Mouse (Mus musculus): ENCODE measurements around the gene Gm10282. TPM values are rescaled to one million over a fixed set of nuclear protein-coding genes. Genes with fewer than 3 reads are reported as not detected.

The Gm10282 gene
- polyA plus RNA-seq, 1 experiment from 2014 or later, result 38.0 TPM

DNA sequence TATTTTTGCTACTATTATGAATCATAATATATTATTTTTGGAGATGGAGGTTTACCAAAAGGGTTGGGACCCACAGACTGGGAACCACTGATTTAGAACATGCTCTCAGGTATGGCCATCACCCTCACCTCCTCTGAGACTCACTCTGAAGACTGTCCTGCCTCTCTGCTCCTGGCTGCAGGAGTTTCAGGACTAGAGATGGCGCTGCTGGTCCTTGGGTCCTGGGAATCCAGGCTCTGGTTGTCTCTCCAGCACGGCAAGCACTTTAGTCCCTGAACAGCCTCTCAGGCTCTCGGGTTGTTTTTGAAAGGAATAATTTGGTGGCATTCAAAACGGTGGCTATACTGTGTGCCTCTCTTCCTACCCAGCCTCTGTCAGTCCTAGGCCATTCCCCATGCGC is 43.2 kb downstream of the Gm10282 start:
- no peak overlapping the region for H3K4me3 ChIP-seq
- DNase-seq (ENCODE audit: low spot score), result no peak
- no peaks in the 10 kb centered on the region for H3K4me1 ChIP-seq
- 49% methylated on average over 5 of the region's 5 CpGs for WGBS
- H3K9me3 ChIP-seq (replicated peaks), result no peaks in the 10 kb centered on the region
- no peaks in the 10 kb centered on the region for H3K27me3 ChIP-seq (ENCODE audit: low read depth, poor library complexity, severe bottlenecking)
- H3K27ac ChIP-seq (replicated peaks), result no peak overlapping the region
- H3K36me3 ChIP-seq, result peaks cover 4% of the 10 kb centered on the region

- H3K9me3 ChIP-seq (replicated peaks), result no peaks in the 10 kb centered on the region
- no peak overlapping the region for H3K4me3 ChIP-seq
- no peak for DNase-seq (ENCODE audit: low spot score)
- peaks cover 9% of the 10 kb centered on the region for H3K36me3 ChIP-seq
- H3K4me1 ChIP-seq, result no peaks in the 10 kb centered on the region
- no peak overlapping the region for H3K27ac ChIP-seq (replicated peaks)
- H3K27me3 ChIP-seq (ENCODE audit: low read depth, poor library complexity, severe bottlenecking), result no peaks in the 10 kb centered on the region
Measured at GRCm38 (mm10) chr8:72261431-72261830, 43.6 kb downstream of the Gm10282 start.

DNA sequence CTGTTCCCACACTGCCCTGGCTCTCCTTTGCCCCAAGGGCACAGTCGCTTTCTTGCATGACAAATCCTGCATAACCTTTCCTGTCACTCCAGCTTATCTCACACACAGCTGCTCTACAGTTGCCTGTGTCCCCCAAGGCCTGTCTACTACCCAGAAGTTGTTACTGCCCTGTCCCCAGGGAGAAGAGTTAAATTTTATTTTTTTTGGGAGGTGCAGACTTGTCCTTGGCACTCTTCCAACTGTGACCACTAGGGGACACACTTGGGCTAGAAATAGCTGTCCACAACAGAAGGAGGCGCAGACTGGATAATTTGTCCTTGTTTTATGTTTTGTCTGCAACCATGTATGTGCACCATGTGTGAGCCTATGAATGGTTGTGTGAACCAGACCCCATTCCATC is 44.0 kb downstream of the Gm10282 start:
- Histone ChIP-seq H3K27me3 (ENCODE audit: low read depth, poor library complexity, severe bottlenecking) (no peaks in the 10 kb centered on the region), H3K36me3 (peaks cover 10% of the 10 kb centered on the region), H3K27ac (replicated peaks) (no peak overlapping the region), H3K4me1 (no peaks in the 10 kb centered on the region), H3K4me3 (no peak overlapping the region), H3K9me3 (replicated peaks) (no peaks in the 10 kb centered on the region)
- WGBS, result 39% methylated on average over 2 of the region's 2 CpGs
- peak; percentile 57 for DNase-seq (ENCODE audit: low spot score)

DNA sequence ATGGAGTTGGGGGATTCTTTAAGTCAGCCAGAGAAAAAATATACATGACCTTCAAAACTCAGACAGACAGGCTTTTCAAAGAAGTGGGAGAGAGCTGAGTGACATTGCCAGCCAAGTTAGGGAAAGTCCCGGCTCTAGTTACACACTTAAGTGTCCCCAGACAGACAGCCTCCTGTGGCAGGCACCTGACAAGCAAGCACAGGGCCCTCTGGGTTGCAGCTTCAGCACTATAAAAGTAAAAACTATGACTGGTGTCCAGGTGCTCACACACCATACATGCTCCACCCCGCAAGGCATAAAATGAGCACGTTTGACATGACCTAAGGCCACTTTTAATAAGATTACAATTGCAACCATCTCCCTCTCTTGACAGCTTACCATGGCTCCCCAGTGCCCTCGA is 44.5 kb downstream of the Gm10282 start:
- no peaks in the 10 kb centered on the region for H3K27me3 ChIP-seq (ENCODE audit: low read depth, poor library complexity, severe bottlenecking)
- WGBS, result 70% methylated on average over 4 of the region's 4 CpGs
- no peak overlapping the region for H3K4me3 ChIP-seq
- no peak overlapping the region for H3K27ac ChIP-seq (replicated peaks)
- H3K4me1 ChIP-seq, result no peaks in the 10 kb centered on the region
- DNase-seq (ENCODE audit: low spot score), result no peak
- peaks cover 14% of the 10 kb centered on the region for H3K36me3 ChIP-seq
- no peaks in the 10 kb centered on the region for H3K9me3 ChIP-seq (replicated peaks)

GRCm38 (mm10) chr8:72259862-72260261 is 45.2 kb downstream of the Gm10282 start:
- no peaks in the 10 kb centered on the region for H3K9me3 ChIP-seq (replicated peaks)
- H3K27me3 ChIP-seq (ENCODE audit: low read depth, poor library complexity, severe bottlenecking), result no peaks in the 10 kb centered on the region
- no peak overlapping the region for H3K4me3 ChIP-seq
- WGBS, result 83% methylated on average over 2 of the region's 2 CpGs
- H3K4me1 ChIP-seq, result no peaks in the 10 kb centered on the region
- no peak overlapping the region for H3K27ac ChIP-seq (replicated peaks)
- peaks cover 22% of the 10 kb centered on the region for H3K36me3 ChIP-seq
- DNase-seq (ENCODE audit: low spot score), result no peak

- no peak overlapping the region for H3K4me3 ChIP-seq
- H3K27me3 ChIP-seq (ENCODE audit: low read depth, poor library complexity, severe bottlenecking), result no peaks in the 10 kb centered on the region
- no peak overlapping the region for H3K27ac ChIP-seq (replicated peaks)
- no peaks in the 10 kb centered on the region for H3K4me1 ChIP-seq
- H3K36me3 ChIP-seq, result peaks cover 40% of the 10 kb centered on the region
- H3K9me3 ChIP-seq (replicated peaks), result no peaks in the 10 kb centered on the region
- DNase-seq (ENCODE audit: low spot score), result no peak
- 89% methylated on average over 1 of the region's 1 CpGs for WGBS
Measured at GRCm38 (mm10) chr8:72257902-72258238, 47.2 kb downstream of the Gm10282 start.

DNA sequence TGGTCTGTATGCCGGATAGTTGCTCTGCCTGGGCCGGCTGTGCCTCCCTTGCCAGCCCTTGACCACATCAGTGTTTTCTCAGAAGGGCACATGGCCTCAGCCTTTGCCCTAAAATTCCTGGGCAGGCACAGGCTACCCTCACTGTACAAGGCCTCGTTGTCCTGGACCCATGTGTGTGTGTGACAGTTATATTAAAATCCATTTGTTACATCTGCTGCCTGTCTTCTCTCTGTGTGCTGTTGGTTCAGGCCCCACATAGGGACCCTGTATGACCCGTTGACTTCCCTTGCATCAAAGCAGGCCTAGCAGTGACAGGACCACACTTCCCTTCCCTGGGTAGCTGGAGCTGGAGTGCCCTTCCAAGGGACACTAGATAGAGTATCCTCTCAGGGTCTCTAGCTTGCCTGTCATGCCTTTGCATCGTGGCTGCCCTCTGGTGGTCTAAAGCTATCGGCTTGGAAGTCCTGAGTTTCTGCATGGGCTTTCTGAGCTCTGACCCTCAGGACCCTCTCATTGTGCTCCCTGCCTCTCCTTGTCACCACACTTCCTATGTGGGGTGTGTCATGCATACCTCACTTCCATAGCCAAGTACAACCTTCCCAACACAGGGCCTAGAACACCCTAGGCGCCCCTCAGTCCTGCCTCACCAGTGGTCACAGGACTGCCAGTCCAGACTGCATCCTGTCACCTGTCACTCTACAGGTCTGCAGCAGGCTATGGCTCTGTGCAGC is 47.7 kb downstream of the Gm10282 start:
- Histone ChIP-seq H3K36me3 (peaks cover 45% of the 10 kb centered on the region), H3K9me3 (replicated peaks) (no peaks in the 10 kb centered on the region), H3K4me1 (no peaks in the 10 kb centered on the region), H3K4me3 (no peak overlapping the region), H3K27me3 (ENCODE audit: low read depth, poor library complexity, severe bottlenecking) (no peaks in the 10 kb centered on the region), H3K27ac (replicated peaks) (no peak overlapping the region)
- DNase-seq (ENCODE audit: low spot score), result peak; percentile 56
- 54% methylated on average over 7 of the region's 7 CpGs for WGBS

Other genes starting within 250 kb of the Gm10282 start
- 0.02 TPM in 1 of 2 replicates, not detected in the other for gene Olfr373, start 222.1 kb downstream of the Gm10282 start, polyA plus RNA-seq (2016; fragmentation: Nextera tagmentation; extraction: Ambion mirVana)
- not detected in 2 replicates for gene Olfr374, start 198.2 kb downstream of the Gm10282 start, polyA plus RNA-seq (2016; fragmentation: Nextera tagmentation; extraction: Ambion mirVana)
- gene Tpm4, start 170.3 kb downstream of the Gm10282 start, polyA plus RNA-seq (2016; fragmentation: Nextera tagmentation; extraction: Ambion mirVana), result 560 and 595 TPM in 2 replicates
- 133 and 145 TPM in 2 replicates for gene Rab8a, start 144.1 kb downstream of the Gm10282 start, polyA plus RNA-seq (2016; fragmentation: Nextera tagmentation; extraction: Ambion mirVana)
- gene Hsh2d, start 115.6 kb downstream of the Gm10282 start, polyA plus RNA-seq (2016; fragmentation: Nextera tagmentation; extraction: Ambion mirVana), result 0.07 TPM in 1 of 2 replicates, not detected in the other
- gene Cib3, start 92.4 kb downstream of the Gm10282 start, polyA plus RNA-seq (2016; fragmentation: Nextera tagmentation; extraction: Ambion mirVana), result not detected in 2 replicates
- not detected in 2 replicates for gene Gm11034, start 91.6 kb downstream of the Gm10282 start, polyA plus RNA-seq (2016; fragmentation: Nextera tagmentation; extraction: Ambion mirVana)
- 75.2 and 83.1 TPM in 2 replicates for gene Fam32a, start 85.5 kb downstream of the Gm10282 start, polyA plus RNA-seq (2016; fragmentation: Nextera tagmentation; extraction: Ambion mirVana)
- gene Ap1m1, start 65.2 kb downstream of the Gm10282 start, polyA plus RNA-seq (2016; fragmentation: Nextera tagmentation; extraction: Ambion mirVana), result 201 and 235 TPM in 2 replicates
- gene Klf2, start 13.8 kb upstream of the Gm10282 start, polyA plus RNA-seq (2016; fragmentation: Nextera tagmentation; extraction: Ambion mirVana), result 4.0 and 4.1 TPM in 2 replicates
- gene Eps15l1, start 116.2 kb upstream of the Gm10282 start, polyA plus RNA-seq (2016; fragmentation: Nextera tagmentation; extraction: Ambion mirVana), result 71.2 and 77.2 TPM in 2 replicates
- 1.8 and 2.1 TPM in 2 replicates for gene Calr3, start 138.6 kb upstream of the Gm10282 start, polyA plus RNA-seq (2016; fragmentation: Nextera tagmentation; extraction: Ambion mirVana)
- gene 1700030K09Rik, start 138.6 kb upstream of the Gm10282 start, polyA plus RNA-seq (2016; fragmentation: Nextera tagmentation; extraction: Ambion mirVana), result 16.5 and 16.9 TPM in 2 replicates
- 96.8 and 105 TPM in 2 replicates for gene Cherp, start 170.0 kb upstream of the Gm10282 start, polyA plus RNA-seq (2016; fragmentation: Nextera tagmentation; extraction: Ambion mirVana)
- gene Slc35e1, start 187.4 kb upstream of the Gm10282 start, polyA plus RNA-seq (2016; fragmentation: Nextera tagmentation; extraction: Ambion mirVana), result 13.1 and 16.3 TPM in 2 replicates
- 19.0 and 19.9 TPM in 2 replicates for gene Med26, start 243.0 kb upstream of the Gm10282 start, polyA plus RNA-seq (2016; fragmentation: Nextera tagmentation; extraction: Ambion mirVana)

Measured in midbrain, embryonic 10.5 days (tissue).